Mouse (Mus musculus) liver, postnatal 0 days (tissue): ENCODE measurements at regions not wholly inside any gene's neighbourhood (a gene's known extent, or its start where the extent isn't known, plus 50 kb on each side); places are given as distances from the start of the nearest gene placed in this dataset.

Experiments used
- ATAC-seq: fragments of 200-750 bp; cut with Nextera tagmentation; 2 replicates; pipeline ENCODE4 v1.8.0; 2017; ENCODE audit warnings: mild to moderate bottlenecking, moderate library complexity
- DNase-seq: peaks from one replicate; pipeline ENCODE4 v3.0.0-alpha.2; 2016
- H3K27ac ChIP-seq: fragments of 300-500 bp; sonication (generic); 2 replicates; pipeline ENCODE4 v1.5.1; 2014; ENCODE audit warnings: antibody characterized with exemption, moderate library complexity, mild to moderate bottlenecking, low read depth
- H3K27me3 ChIP-seq: fragments of 300-500 bp; sonication (generic); 2 replicates; pipeline ENCODE4 v1.6.1; 2014; ENCODE audit warnings: low read length, control low read depth, mixed read lengths; ENCODE audit not compliant: insufficient read depth
- H3K36me3 ChIP-seq: fragments of 300-500 bp; sonication (generic); replicated peaks from 2 replicates; pipeline ENCODE4 v1.6.1; 2014; ENCODE audit warnings: mild to moderate bottlenecking, control low read depth, low read length, moderate library complexity, mixed read lengths; ENCODE audit not compliant: insufficient read depth
- H3K4me1 ChIP-seq: fragments of 300-500 bp; sonication (generic); 2 replicates; pipeline ENCODE4 v1.6.1; 2014; ENCODE audit warnings: antibody characterized with exemption, mild to moderate bottlenecking, control low read depth; ENCODE audit not compliant: insufficient read depth
- H3K4me2 ChIP-seq: fragments of 300-500 bp; sonication (generic); 2 replicates; pipeline ENCODE4 v1.6.1; 2014; ENCODE audit warnings: low read depth, mild to moderate bottlenecking, low read length, moderate library complexity, mixed read lengths
- H3K4me3 ChIP-seq: fragments of 300-500 bp; sonication (generic); 2 replicates; pipeline ENCODE4 v1.5.1; 2014; ENCODE audit warnings: low read depth, low read length
- H3K9ac ChIP-seq: fragments of 300-500 bp; sonication (generic); replicated peaks from 2 replicates; pipeline ENCODE4 v1.6.1; 2014; ENCODE audit warnings: mild to moderate bottlenecking, moderate library complexity
- H3K9me3 ChIP-seq: fragments of 300-500 bp; sonication (generic); 2 replicates; pipeline ENCODE4 v1.6.1; 2016; ENCODE audit warnings: mild to moderate bottlenecking, control low read depth, low read length, mixed read lengths
- CTCF ChIP-seq: sonication (generic); IDR thresholded peaks from 2 replicates; pipeline ENCODE4 v1.5.1; 2016; ENCODE audit warnings: antibody characterized with exemption, low read depth
- EP300 ChIP-seq: IDR thresholded peaks from 2 replicates; pipeline ENCODE4 v1.6.1; 2016; ENCODE audit warnings: antibody characterized with exemption, low read depth, mild to moderate bottlenecking
- WGBS: fragments of 180-500 bp; shearing (Covaris S2); extraction: QIAGEN DNeasy Blood & Tissue Kit; methylation state at CpG from one replicate; pipeline ENCODE4 v1.1.7; 2014; ENCODE audit not compliant: insufficient replicate concordance; 5-methylcytosine and 5-hydroxymethylcytosine counted together

DNA sequence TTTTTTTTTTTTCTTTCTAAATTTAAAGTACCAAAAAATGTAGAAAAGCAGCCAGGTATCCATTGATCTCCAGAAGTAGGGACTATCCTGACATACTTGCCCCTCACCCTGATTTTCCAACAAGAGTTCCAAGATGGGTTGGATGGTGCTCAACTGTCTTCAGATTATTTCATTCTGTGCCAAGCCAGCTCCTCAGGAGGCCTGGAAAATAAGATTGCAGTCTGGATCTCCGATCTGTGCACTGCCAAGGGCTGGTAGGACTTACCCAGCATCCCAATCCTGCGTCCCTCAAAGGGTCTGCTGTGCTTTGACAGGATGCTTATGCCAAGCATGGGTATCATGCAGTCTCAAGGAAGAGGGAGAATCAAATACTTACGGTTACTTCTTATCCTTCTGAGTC is 517.8 kb upstream of the Tnp1 start:
- Histone ChIP-seq H3K9me3 (no peaks in the 10 kb centered on the region), H3K36me3 (no peaks in the 10 kb centered on the region), H3K9ac (no peak overlapping the region), H3K27ac (no peak overlapping the region), H3K4me1 (no peaks in the 10 kb centered on the region), H3K4me2 (no peak overlapping the region), H3K4me3 (no peak overlapping the region), H3K27me3 (no peaks in the 10 kb centered on the region)
- TF ChIP-seq CTCF (no peak), EP300 (no peak)
- DNase-seq (no peak), ATAC-seq (no peak)
- 73% methylated on average over 3 of the region's 3 CpGs for WGBS

DNA sequence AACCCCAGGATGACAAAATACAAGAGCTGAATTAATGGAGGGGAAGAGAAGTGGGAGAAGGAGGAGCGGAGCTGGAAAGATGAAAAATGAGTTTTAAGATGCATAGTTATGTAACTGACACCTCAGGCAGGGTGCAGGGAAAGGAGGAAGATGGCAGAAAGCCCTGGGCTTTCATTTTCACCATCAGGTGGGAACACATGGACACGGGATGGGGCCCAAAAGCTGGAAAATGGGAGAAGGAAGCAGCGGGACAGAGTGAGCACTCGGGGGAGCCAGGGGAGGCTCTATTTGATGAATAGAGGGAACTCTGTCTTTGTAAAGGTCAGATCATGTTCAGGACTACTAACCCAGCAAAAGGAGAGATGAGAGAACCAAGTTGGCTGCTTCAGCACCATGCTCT is 516.6 kb upstream of the Tnp1 start:
- TF ChIP-seq CTCF (no peak), EP300 (no peak)
- 78% methylated on average over 4 of the region's 4 CpGs for WGBS
- no peak overlapping the region for H3K9ac ChIP-seq
- DNase-seq (no peak), ATAC-seq (no peak)
- H3K36me3 ChIP-seq = no peaks in the 10 kb centered on the region
- no peaks in the 10 kb centered on the region for H3K4me1 ChIP-seq
- H3K9me3 ChIP-seq = no peaks in the 10 kb centered on the region
- no peak overlapping the region for H3K4me2 ChIP-seq
- H3K27me3 ChIP-seq = no peaks in the 10 kb centered on the region
- H3K27ac ChIP-seq = no peak overlapping the region
- H3K4me3 ChIP-seq = no peak overlapping the region

DNA sequence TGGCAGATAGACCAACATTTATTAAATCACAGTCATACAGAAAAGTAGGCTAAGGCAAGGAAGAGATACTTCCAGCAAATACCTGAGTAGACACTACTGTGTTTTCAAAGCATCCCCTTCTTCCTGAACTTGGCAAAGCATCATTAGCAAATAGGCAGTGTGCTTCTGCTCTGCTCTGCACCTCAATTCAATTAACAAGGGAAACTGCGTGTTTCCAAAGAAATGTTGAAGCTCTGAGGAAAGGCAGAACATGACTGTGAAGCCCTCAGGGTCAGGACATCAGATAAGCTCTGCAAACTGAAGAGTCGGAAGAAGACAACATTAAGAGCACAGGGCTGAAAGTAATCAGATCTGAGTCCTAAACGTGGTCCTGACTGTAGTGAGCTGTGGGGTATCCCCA is 516.1 kb upstream of the Tnp1 start:
- H3K27me3 ChIP-seq = no peaks in the 10 kb centered on the region
- H3K4me2 ChIP-seq = no peak overlapping the region
- H3K9ac ChIP-seq = no peak overlapping the region
- no peaks in the 10 kb centered on the region for H3K9me3 ChIP-seq
- no peak for TF ChIP-seq EP300
- no peak for TF ChIP-seq CTCF
- no peaks in the 10 kb centered on the region for H3K36me3 ChIP-seq
- H3K4me1 ChIP-seq = no peaks in the 10 kb centered on the region
- no peak for ATAC-seq
- H3K4me3 ChIP-seq = no peak overlapping the region
- WGBS = 52% methylated on average over 3 of the region's 3 CpGs
- no peak overlapping the region for H3K27ac ChIP-seq
- no peak for DNase-seq

DNA sequence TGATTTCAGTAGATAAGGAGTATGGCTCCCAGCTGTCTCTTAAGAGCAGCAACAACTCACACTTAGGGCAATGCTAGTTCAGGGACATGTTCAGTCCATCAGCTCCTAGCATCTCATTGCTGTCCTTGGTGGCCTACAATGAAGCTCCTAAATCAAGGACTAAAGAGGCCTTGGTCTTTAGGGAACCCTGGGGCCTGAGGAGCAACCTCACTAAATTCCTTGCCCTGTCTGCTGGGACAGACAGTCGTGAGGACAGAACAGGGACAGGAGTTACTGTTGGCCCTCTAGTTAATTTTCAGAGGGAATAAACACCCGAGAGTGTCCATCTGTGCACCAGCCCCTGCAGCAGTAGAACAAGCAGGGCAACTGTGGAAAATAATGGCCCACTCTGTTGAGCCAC is 514.6 kb upstream of the Tnp1 start:
- no peaks in the 10 kb centered on the region for H3K4me1 ChIP-seq
- TF ChIP-seq EP300 (no peak), CTCF (no peak)
- H3K4me3 ChIP-seq = no peak overlapping the region
- WGBS = 63% methylated on average over 2 of the region's 2 CpGs
- no peaks in the 10 kb centered on the region for H3K27me3 ChIP-seq
- DNase-seq (no peak), ATAC-seq (no peak)
- no peak overlapping the region for H3K9ac ChIP-seq
- H3K9me3 ChIP-seq = no peaks in the 10 kb centered on the region
- H3K36me3 ChIP-seq = no peaks in the 10 kb centered on the region
- H3K4me2 ChIP-seq = no peak overlapping the region
- no peak overlapping the region for H3K27ac ChIP-seq

GRCm38 (mm10) chr1:73528623-73529022 is 512.9 kb upstream of the Tnp1 start:
- H3K4me3 ChIP-seq = no peak overlapping the region
- no peak for DNase-seq

DNA sequence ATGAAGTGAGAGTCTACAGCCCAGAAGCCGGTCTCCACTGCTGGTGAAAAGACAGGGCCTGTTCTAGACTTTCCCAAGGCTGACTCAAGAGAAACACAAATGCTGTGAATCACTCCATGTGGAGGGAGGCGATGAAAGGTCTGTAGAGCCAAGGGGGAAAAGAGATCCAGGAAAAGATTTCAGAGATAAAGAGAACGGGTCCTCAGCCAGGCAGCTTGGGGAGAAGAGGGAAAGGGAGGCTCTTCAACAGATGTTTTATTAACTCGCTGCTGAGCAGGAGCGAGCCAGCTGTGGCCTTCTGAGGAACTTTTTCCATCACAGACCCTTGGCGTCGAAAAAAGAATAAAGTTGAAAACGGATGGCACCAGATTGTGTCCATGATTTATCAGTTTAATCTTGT is 500.7 kb upstream of the Tnp1 start:
- 76% methylated on average over 8 of the region's 8 CpGs for WGBS
- TF ChIP-seq EP300 = no peak
- TF ChIP-seq CTCF = no peak
- Histone ChIP-seq H3K4me1 (no peaks in the 10 kb centered on the region), H3K4me3 (no peak overlapping the region), H3K4me2 (no peak overlapping the region), H3K27me3 (no peaks in the 10 kb centered on the region), H3K36me3 (no peaks in the 10 kb centered on the region), H3K9ac (no peak overlapping the region), H3K9me3 (no peaks in the 10 kb centered on the region), H3K27ac (no peak overlapping the region)
- no peak for DNase-seq
- ATAC-seq = no peak

More at GRCm38 (mm10) chr1:73528623-73529022, 512.9 kb upstream of the Tnp1 start:
- Histone ChIP-seq H3K27ac (no peak overlapping the region), H3K9me3 (no peaks in the 10 kb centered on the region), H3K36me3 (no peaks in the 10 kb centered on the region), H3K9ac (no peak overlapping the region), H3K4me2 (no peak overlapping the region), H3K27me3 (no peaks in the 10 kb centered on the region), H3K4me1 (no peaks in the 10 kb centered on the region)
- no peak for ATAC-seq
- TF ChIP-seq CTCF (no peak), EP300 (no peak)
- WGBS = 76% methylated on average over 1 of the region's 1 CpGs

DNA sequence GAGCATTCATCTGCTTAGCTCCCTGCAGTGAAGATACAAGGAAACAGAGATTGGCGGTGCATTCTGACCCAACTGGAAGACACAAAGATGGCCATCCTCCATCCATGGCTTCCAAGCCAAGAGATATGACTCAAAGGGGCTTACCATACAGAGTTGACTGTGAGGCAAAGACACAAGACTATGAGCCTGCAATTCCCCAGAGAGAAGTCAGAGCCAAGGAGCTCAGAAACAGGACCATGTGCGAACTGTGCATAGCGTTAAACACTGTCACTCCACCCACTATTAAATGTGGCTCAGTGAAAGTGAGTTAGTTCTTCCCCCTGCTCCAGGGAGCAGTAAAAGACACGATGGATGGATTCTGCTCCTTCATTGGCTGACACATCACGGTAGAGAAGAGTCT is 500.1 kb upstream of the Tnp1 start:
- TF ChIP-seq EP300 = no peak
- no peak for TF ChIP-seq CTCF
- H3K4me1 ChIP-seq = no peaks in the 10 kb centered on the region
- no peak for DNase-seq
- 78% methylated on average over 5 of the region's 5 CpGs for WGBS
- no peaks in the 10 kb centered on the region for H3K27me3 ChIP-seq
- no peaks in the 10 kb centered on the region for H3K36me3 ChIP-seq
- H3K9me3 ChIP-seq = no peaks in the 10 kb centered on the region
- no peak overlapping the region for H3K4me2 ChIP-seq
- no peak overlapping the region for H3K27ac ChIP-seq
- H3K9ac ChIP-seq = no peak overlapping the region
- no peak overlapping the region for H3K4me3 ChIP-seq
- no peak for ATAC-seq
